Mouse (Mus musculus) activated CD4-positive, CD25-positive, alpha-beta regulatory T cell, adult 4 months (primary cell): Measurements from ENCODE around the gene Ftsj3. TPM values are rescaled to one million over a fixed set of nuclear protein-coding genes. Genes with fewer than 3 reads are reported as not detected.
"Not testable (repeated sequence)": the region's sequence is repeated elsewhere in the genome, so short reads cannot be mapped to it uniquely, and the experiment has no call there.

Experiments used
- ATAC-seq: one replicate; pipeline ENCODE4 v1.8.0; 2017
- polyA plus RNA-seq, 2 experiments: library from polyadenylated mRNA; unstranded; fragments of 100-300 nt; shearing (Covaris generic); gene quantifications; one replicate each; pipeline ENCODE4 v1.2.1; 2017

Ftsj3 gene
- polyA plus RNA-seq, 2 experiments from 2014 or later: 43.4 to 53.4 TPM

- ATAC-seq: peak; percentile 37
Observed at GRCm38 (mm10) chr11:106201337-106202122, 54.3 kb downstream of the Ftsj3 start.

DNA sequence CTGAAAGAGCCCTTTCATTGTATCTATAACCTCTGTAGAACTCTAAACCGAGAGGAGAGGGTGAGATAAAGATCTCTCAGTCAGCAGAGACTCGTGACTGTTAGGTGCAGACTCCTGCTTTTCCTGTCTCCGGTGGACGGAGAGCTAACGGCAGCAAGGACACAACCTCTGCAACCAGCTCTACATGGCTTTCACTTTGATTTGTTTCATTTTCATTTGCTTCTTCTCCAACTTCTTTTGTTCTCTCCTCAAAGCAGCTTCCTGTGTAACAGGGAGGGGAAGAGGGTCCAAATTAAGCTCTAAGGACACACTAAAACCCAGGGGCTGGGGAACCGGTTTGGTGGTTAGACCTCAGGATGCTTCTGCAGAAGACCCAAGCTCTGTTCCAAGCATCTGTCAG, 55.1 kb downstream of the Ftsj3 start:
- peak; percentile 62 for ATAC-seq

DNA sequence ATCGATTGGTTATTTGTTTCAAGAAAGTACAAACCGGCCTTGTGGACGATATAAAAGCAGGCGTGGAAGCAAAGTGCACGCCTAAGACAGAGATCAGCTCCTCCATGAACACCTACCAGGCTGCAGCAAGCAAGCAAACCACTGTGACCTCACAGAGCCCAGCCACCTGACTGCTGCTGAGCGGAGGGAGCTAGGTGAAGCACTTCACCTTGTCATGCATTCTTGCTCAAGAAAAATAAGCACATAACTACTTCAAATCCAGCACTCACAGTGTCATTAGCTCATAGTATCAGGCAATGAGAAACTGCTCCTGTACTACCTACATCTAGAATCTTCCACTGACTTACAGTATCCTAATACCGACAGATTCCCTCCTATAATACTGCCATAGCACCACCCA, 55.9 kb downstream of the Ftsj3 start:
- not testable (repeated sequence) for ATAC-seq

Other genes starting within 250 kb of the Ftsj3 start
- gene Kcnh6, start 248.0 kb downstream of the Ftsj3 start, polyA plus RNA-seq: not detected
- gene Dcaf7, start 219.2 kb downstream of the Ftsj3 start, polyA plus RNA-seq: 10 to 100 TPM; 22.9 to 23.3 TPM
- gene Taco1, start 190.0 kb downstream of the Ftsj3 start, polyA plus RNA-seq: 10 to 100 TPM; 11.8 to 13.2 TPM
- 10 to 100 TPM; 14.8 to 21.2 TPM for gene Map3k3, start 171.5 kb downstream of the Ftsj3 start, polyA plus RNA-seq
- not detected for gene Gm10840, start 95.2 kb downstream of the Ftsj3 start, polyA plus RNA-seq
- gene Limd2, start 95.2 kb downstream of the Ftsj3 start, polyA plus RNA-seq: 100 to 1,000 TPM; 633 to 743 TPM
- gene Strada, start 53.9 kb downstream of the Ftsj3 start, polyA plus RNA-seq: 10 to 100 TPM; 30.1 to 33.5 TPM
- 10 to 100 TPM; 65.0 to 74.5 TPM for gene Ccdc47, start 39.7 kb downstream of the Ftsj3 start, polyA plus RNA-seq
- gene Ddx42, start 39.2 kb downstream of the Ftsj3 start, polyA plus RNA-seq: 10 to 100 TPM; 59.1 to 71.5 TPM
- gene Psmc5, start 75 bp upstream of the Ftsj3 start, polyA plus RNA-seq: 100 to 1,000 TPM; 140 to 180 TPM
- 10 to 100 TPM; 17.6 to 23.2 TPM for gene Smarcd2, start 16.9 kb upstream of the Ftsj3 start, polyA plus RNA-seq
- gene Tcam1, start 20.6 kb upstream of the Ftsj3 start, polyA plus RNA-seq: under 1 TPM; 0.12 to 0.43 TPM
- not detected for gene Gh, start 45.8 kb upstream of the Ftsj3 start, polyA plus RNA-seq
- gene Cd79b, start 58.7 kb upstream of the Ftsj3 start, polyA plus RNA-seq: 10 to 100 TPM; 48.0 to 77.5 TPM
- under 1 TPM in 1 of 2 experiments, not detected in 1; 0.09 TPM for gene Scn4a, start 97.2 kb upstream of the Ftsj3 start, polyA plus RNA-seq
- gene Prr29, start 109.4 kb upstream of the Ftsj3 start, polyA plus RNA-seq: 1 to 10 TPM; 1.1 to 1.2 TPM
- gene Icam2, start 132.0 kb upstream of the Ftsj3 start, polyA plus RNA-seq: 100 to 1,000 TPM in 1 of 2 experiments, 10 to 100 TPM in 1; 94.3 to 114 TPM
- 1 to 10 TPM; 1.9 to 2.4 TPM for gene Ern1, start 231.8 kb upstream of the Ftsj3 start, polyA plus RNA-seq